Mouse (Mus musculus): ENCODE data around the gene Hlcs.

- TF ChIP-seq CTCF (IDR thresholded peaks at IDR 0.05; ENCODE audit: control insufficient read depth, insufficient read depth, insufficient replicate concordance, low read depth, low read length) (no peak), POLR2A (IDR thresholded peaks at IDR 0.05; ENCODE audit: control insufficient read depth, low read depth, low read length) (no peak)
Observed at GRCm38 (mm10) chr16:94335656-94336055, 22.3 kb upstream of the Hlcs start.
